Mouse (Mus musculus) hindbrain, embryonic 11.5 days (tissue): Measurements from ENCODE around the gene Rxrb. TPM values are rescaled to one million over a fixed set of nuclear protein-coding genes. Genes with fewer than 3 reads are reported as not detected.

Source experiments
- ATAC-seq: fragments of 200-750 bp; cut with Nextera tagmentation; 2 replicates; pipeline ENCODE4 v1.8.0; 2017; ENCODE audit warnings: mild to moderate bottlenecking, moderate TSS enrichment, moderate library complexity; ENCODE audit not compliant: low FRiP score
- DNase-seq: peaks from one replicate; pipeline ENCODE4 v3.0.0-alpha.2; 2015; ENCODE audit warnings: low spot score
- H3K27ac ChIP-seq: fragments of 300-500 bp; sonication (generic); 2 replicates; pipeline ENCODE4 v1.5.1; 2014; ENCODE audit warnings: mild to moderate bottlenecking, low read depth, low read length
- H3K27me3 ChIP-seq: fragments of 300-500 bp; sonication (generic); 2 replicates; pipeline ENCODE4 v1.6.1; 2014; ENCODE audit warnings: mild to moderate bottlenecking, low read length, moderate library complexity, mixed read lengths; ENCODE audit not compliant: control insufficient read depth, insufficient read depth
- H3K36me3 ChIP-seq: fragments of 300-500 bp; sonication (generic); 2 replicates; pipeline ENCODE4 v1.6.1; 2014; ENCODE audit warnings: mild to moderate bottlenecking, low read length, moderate library complexity, mixed read lengths; ENCODE audit not compliant: control insufficient read depth, insufficient read depth
- H3K4me1 ChIP-seq: fragments of 300-500 bp; sonication (generic); replicated peaks from 2 replicates; pipeline ENCODE4 v1.6.1; 2014; ENCODE audit warnings: low read length, mixed read lengths; ENCODE audit not compliant: control insufficient read depth, insufficient read depth
- H3K4me2 ChIP-seq: fragments of 300-500 bp; sonication (generic); replicated peaks from 2 replicates; pipeline ENCODE4 v1.6.1; 2014; ENCODE audit warnings: mild to moderate bottlenecking, low read depth, low read length
- H3K4me3 ChIP-seq: fragments of 300-500 bp; sonication (generic); 2 replicates; pipeline ENCODE4 v1.5.1; 2014; ENCODE audit warnings: low read depth, low read length
- H3K9ac ChIP-seq: fragments of 300-500 bp; sonication (generic); 2 replicates; pipeline ENCODE4 v1.6.1; 2014; ENCODE audit warnings: low read depth, low read length
- H3K9me3 ChIP-seq: fragments of 300-500 bp; sonication (generic); 2 replicates; pipeline ENCODE4 v1.6.1; 2016; ENCODE audit warnings: low read length; ENCODE audit not compliant: control insufficient read depth
- WGBS: fragments of 180-500 bp; shearing (Covaris S2); extraction: QIAGEN DNeasy Blood & Tissue Kit; methylation state at CpG from one replicate; pipeline ENCODE4 v1.1.7; 2014; 5-methylcytosine and 5-hydroxymethylcytosine counted together
- polyA plus RNA-seq: library from polyadenylated mRNA; unstranded; fragments of >200 nt; fragmentation: Nextera tagmentation; extraction: Ambion mirVana; gene quantifications from 2 replicates; pipeline ENCODE4 v1.2.1, GENCODE M21; 2014

The Rxrb gene
- polyA plus RNA-seq, 1 experiment from 2014 or later = 16.8 TPM

GRCm38 (mm10) chr17:34023678-34024077 lies 7.9 kb upstream of the Rxrb start:
- H3K36me3 ChIP-seq = peaks cover 26% of the 10 kb centered on the region
- WGBS = 64% methylated on average over 9 of the region's 9 CpGs
- peaks cover 6% of the 10 kb centered on the region; the same call in 1 of the 2 replicates for H3K9me3 ChIP-seq
- H3K4me1 ChIP-seq = peaks cover 22% of the 10 kb centered on the region
- H3K4me2 ChIP-seq = peak overlapping the region; percentile 93
- no peak for ATAC-seq
- no peaks in the 10 kb centered on the region for H3K27me3 ChIP-seq
- H3K4me3 ChIP-seq = peak overlapping the region; percentile 57
- H3K9ac ChIP-seq = peak overlapping the region; percentile 76
- DNase-seq = no peak
- H3K27ac ChIP-seq = peak overlapping the region; percentile 94

- no peaks in the 10 kb centered on the region for H3K27me3 ChIP-seq
- peaks cover 29% of the 10 kb centered on the region for H3K36me3 ChIP-seq
- WGBS = under 1% methylated on average over 41 of the region's 58 CpGs
- peaks cover 5% of the 10 kb centered on the region; the same call in 1 of the 2 replicates for H3K9me3 ChIP-seq
- peak within 1 kb of the TSS; percentile 94 for H3K27ac ChIP-seq
- peak within 1 kb of the TSS; percentile 76 for H3K9ac ChIP-seq
- peak within 1 kb of the TSS; percentile 93 for H3K4me2 ChIP-seq
- H3K4me1 ChIP-seq = peaks cover 24% of the 10 kb centered on the region
- ATAC-seq (peak; percentile 65), DNase-seq (peak; percentile 92)
- H3K4me3 ChIP-seq = peak within 1 kb of the TSS; percentile 57
These were observed 7.2 kb upstream of the Rxrb start, which contains the start of gene Ring1 for GRCm38 (mm10) chr17:34024317-34024821. TSS of gene Ring1 (minus strand) at chr17:34024680.

- peak overlapping the region; percentile 57 for H3K4me3 ChIP-seq
- peak overlapping the region; percentile 93 for H3K4me2 ChIP-seq
- H3K4me1 ChIP-seq = peaks cover 29% of the 10 kb centered on the region
- peaks cover 29% of the 10 kb centered on the region for H3K36me3 ChIP-seq
- H3K27ac ChIP-seq = peak overlapping the region; percentile 94
- no peaks in the 10 kb centered on the region for H3K27me3 ChIP-seq
- no peaks in the 10 kb centered on the region; the same call in 1 of the 2 replicates for H3K9me3 ChIP-seq
- peak overlapping the region; percentile 76 for H3K9ac ChIP-seq
- under 1% methylated on average over 56 of the region's 57 CpGs for WGBS
- peak; percentile 78 for DNase-seq
- ATAC-seq = peak; percentile 54
These were observed 6.5 kb upstream of the Rxrb start for GRCm38 (mm10) chr17:34024861-34025755.

GRCm38 (mm10) chr17:34025756-34026151 lies 5.9 kb upstream of the Rxrb start:
- DNase-seq (peak; percentile 95), ATAC-seq (peak; percentile 68)
- peak overlapping the region; percentile 94 for H3K27ac ChIP-seq
- peaks cover 35% of the 10 kb centered on the region for H3K4me1 ChIP-seq
- 2% methylated on average over 7 of the region's 7 CpGs for WGBS
- H3K4me3 ChIP-seq = peak overlapping the region; percentile 70
- H3K9ac ChIP-seq = peak overlapping the region; percentile 76
- H3K27me3 ChIP-seq = no peaks in the 10 kb centered on the region
- peak overlapping the region; percentile 93 for H3K4me2 ChIP-seq
- H3K9me3 ChIP-seq = no peaks in the 10 kb centered on the region
- H3K36me3 ChIP-seq = peaks cover 27% of the 10 kb centered on the region

GRCm38 (mm10) chr17:34026221-34026620 lies 5.4 kb upstream of the Rxrb start:
- ATAC-seq (no peak), DNase-seq (peak; percentile 44)
- H3K4me3 ChIP-seq = peak overlapping the region; percentile 70
- no peaks in the 10 kb centered on the region for H3K9me3 ChIP-seq
- H3K36me3 ChIP-seq = peaks cover 22% of the 10 kb centered on the region
- H3K9ac ChIP-seq = peak overlapping the region; percentile 74; the same call in 1 of the 2 replicates
- H3K27me3 ChIP-seq = no peaks in the 10 kb centered on the region
- 25% methylated on average over 2 of the region's 2 CpGs for WGBS
- peaks cover 35% of the 10 kb centered on the region for H3K4me1 ChIP-seq
- H3K27ac ChIP-seq = peak overlapping the region; percentile 94
- H3K4me2 ChIP-seq = peak overlapping the region; percentile 93

GRCm38 (mm10) chr17:34026917-34027655 lies 4.5 kb upstream of the Rxrb start:
- Histone ChIP-seq H3K9me3 (no peaks in the 10 kb centered on the region), H3K36me3 (peaks cover 15% of the 10 kb centered on the region), H3K9ac (peak overlapping the region; percentile 74), H3K4me2 (peak overlapping the region; percentile 93), H3K27ac (peak overlapping the region; percentile 94), H3K27me3 (no peaks in the 10 kb centered on the region), H3K4me1 (peaks cover 35% of the 10 kb centered on the region), H3K4me3 (peak overlapping the region; percentile 70)
- DNase-seq (no peak), ATAC-seq (no peak)
- 4% methylated on average over 36 of the region's 36 CpGs for WGBS

GRCm38 (mm10) chr17:34027656-34028223 lies 3.9 kb upstream of the Rxrb start, which contains the start of gene H2-Ke6:
TSS of gene H2-Ke6 (minus strand) at chr17:34028060.
- peak within 1 kb of the TSS; percentile 93 for H3K4me2 ChIP-seq
- WGBS = under 1% methylated on average over 48 of the region's 49 CpGs
- H3K4me3 ChIP-seq = peak within 1 kb of the TSS; percentile 70
- no peaks in the 10 kb centered on the region for H3K9me3 ChIP-seq
- H3K4me1 ChIP-seq = peaks cover 35% of the 10 kb centered on the region
- peak within 1 kb of the TSS; percentile 94 for H3K27ac ChIP-seq
- peaks cover 10% of the 10 kb centered on the region for H3K36me3 ChIP-seq
- DNase-seq (peak; percentile 97), ATAC-seq (peak; percentile 70)
- no peaks in the 10 kb centered on the region for H3K27me3 ChIP-seq
- peak within 1 kb of the TSS; percentile 74 for H3K9ac ChIP-seq
